Mouse (Mus musculus): ENCODE measurements around the gene Rab34.

DNA sequence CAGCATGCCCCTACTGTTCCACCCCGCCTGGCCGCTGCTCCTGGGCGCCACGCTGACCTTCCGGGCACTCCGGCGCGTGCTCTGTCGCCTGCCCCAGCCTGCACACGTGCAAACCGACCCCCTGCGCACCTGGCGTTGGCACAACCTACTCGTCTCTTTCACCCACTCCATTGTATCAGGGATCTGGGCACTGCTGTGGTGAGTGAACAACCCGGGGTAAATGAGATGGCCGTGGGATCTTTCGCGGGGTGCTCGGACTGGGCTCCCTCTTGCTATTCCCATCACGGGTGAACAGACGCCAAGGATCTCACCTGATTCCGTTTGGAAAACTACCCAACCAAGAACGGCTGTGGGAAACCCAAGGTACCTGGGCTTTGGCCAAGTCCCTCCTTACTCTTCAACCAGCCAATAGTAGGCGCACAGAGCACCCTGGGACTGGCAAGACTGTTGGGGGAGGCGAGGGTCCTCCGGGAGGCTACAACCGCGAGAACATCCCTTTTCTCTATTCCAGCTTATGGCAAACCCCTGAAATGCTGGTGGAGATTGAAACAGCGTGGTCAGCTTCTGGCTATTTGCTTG lies 9.3 kb upstream of the Rab34 start:
- no peak for TF ChIP-seq POLR2A (IDR thresholded peaks at IDR 0.05; ENCODE audit: insufficient read depth, low read length)
- TF ChIP-seq CTCF (IDR thresholded peaks at IDR 0.05; ENCODE audit: low read depth, low read length): no peak
- TF ChIP-seq EP300 (IDR thresholded peaks at IDR 0.05; ENCODE audit: insufficient read depth, low read depth, low read length): no peak

All from ES-Bruce4 (cell line).